In the genomic region with DNA sequence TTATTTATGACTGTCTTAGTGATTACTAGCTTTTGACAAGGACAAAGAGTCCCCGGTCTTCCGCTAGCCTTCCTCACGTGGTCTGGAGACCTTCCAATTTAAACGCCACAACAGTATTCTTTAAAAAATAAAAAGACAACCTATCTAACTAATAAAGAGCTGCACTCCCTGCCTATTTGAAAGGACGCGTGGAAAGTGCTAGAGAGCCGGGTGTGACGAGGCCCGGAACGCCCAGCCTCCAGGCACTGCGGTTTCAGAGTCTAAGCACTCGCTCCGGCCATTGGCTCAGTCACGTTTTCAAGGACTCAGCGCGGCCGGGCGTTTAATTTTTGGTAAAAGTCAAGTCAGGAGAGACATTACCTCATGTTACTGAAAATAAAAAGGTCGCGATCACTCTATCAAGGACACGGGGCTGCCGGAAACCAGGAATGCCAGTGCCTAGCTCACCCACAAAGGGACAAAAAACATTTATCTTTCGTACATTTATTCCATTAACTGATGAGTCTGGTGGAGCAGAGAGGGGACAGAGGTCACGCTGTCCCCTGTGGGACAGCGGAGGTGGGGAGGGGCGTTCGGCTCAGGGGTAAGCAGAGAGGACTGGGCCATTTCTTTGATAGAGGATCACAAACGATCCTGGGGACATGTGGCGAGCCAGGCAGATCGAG, we compare ENCODE assay signal across 8 mouse cellular contexts. TPM values are rescaled to one million over a fixed set of nuclear protein-coding genes. Genes with fewer than 3 reads are reported as not detected.
A peak's percentile ranks its signal among the peaks of the same experiment; 100 is the strongest.
DNase-seq lines count a peak whose midpoint lies in the region; ATAC-seq and TF ChIP-seq lines count a peak whose summit lies in the region.

No protein-coding gene starts in this region.

- no peaks in the 10 kb centered on the region for H3K27me3 ChIP-seq in embryonic facial prominence, embryonic 12.5 days
- no peaks in the 10 kb centered on the region for H3K27me3 ChIP-seq in heart, adult 2 months (ENCODE audit: control insufficient read depth, insufficient read depth, low read length)
- no peaks in the 10 kb centered on the region for H3K27me3 ChIP-seq in kidney, adult 2 months (replicated peaks; ENCODE audit: control insufficient read depth, insufficient read depth, low read length)
- no peaks in the 10 kb centered on the region for H3K27me3 ChIP-seq in liver, adult 2 months (ENCODE audit: control insufficient read depth, insufficient read depth, low read length)

- peak; percentile 52; the same call in 1 of the 2 replicates for TF ChIP-seq EP300 in heart, adult 2 months (IDR thresholded peaks at IDR 0.05; ENCODE audit: insufficient read depth, low read depth, low read length)

- no peaks in the 10 kb centered on the region for H3K79me2 ChIP-seq in heart, adult 2 months (replicated peaks; ENCODE audit: control insufficient read depth, insufficient read depth, low read length)
- H3K79me2 ChIP-seq in liver, adult 2 months (ENCODE audit: control insufficient read depth, insufficient read depth, low read length): peaks cover 8% of the 10 kb centered on the region; the same call in 1 of the 2 replicates

- peaks cover 8% of the 10 kb centered on the region for H3K36me3 ChIP-seq in embryonic facial prominence, embryonic 12.5 days
- peaks cover 19% of the 10 kb centered on the region for H3K36me3 ChIP-seq in heart, adult 2 months (ENCODE audit: control insufficient read depth, insufficient read depth, low read length)
- peaks cover 14% of the 10 kb centered on the region for H3K36me3 ChIP-seq in kidney, adult 2 months (ENCODE audit: control insufficient read depth, insufficient read depth, low read length)
- peaks cover 23% of the 10 kb centered on the region for H3K36me3 ChIP-seq in liver, adult 2 months (ENCODE audit: control insufficient read depth, insufficient read depth, low read length)

- H3K4me2 ChIP-seq in embryonic facial prominence, embryonic 12.5 days (replicated peaks): peak overlapping the region; percentile 66

- TF ChIP-seq POLR2A in heart, adult 2 months (IDR thresholded peaks at IDR 0.05; ENCODE audit: insufficient read depth, low read depth, low read length): peak; percentile 85
- peak; percentile 57 for TF ChIP-seq POLR2A in kidney, adult 2 months (IDR thresholded peaks at IDR 0.05; ENCODE audit: low read depth, low read length)
- peak; percentile 43; the same call in 1 of the 2 replicates for TF ChIP-seq POLR2A in liver, adult 2 months (IDR thresholded peaks at IDR 0.05; ENCODE audit: extremely low read depth, insufficient read depth, low read length)

- whole genome bisulfite sequencing in embryonic facial prominence, embryonic 12.5 days: 2% methylated on average over 30 of the region's 30 CpGs
- WGBS in heart, adult 2 months: under 1% methylated on average over 30 of the region's 30 CpGs
- under 1% methylated on average over 30 of the region's 30 CpGs for WGBS in kidney, adult 2 months
- WGBS in liver, adult 2 months: under 1% methylated on average over 30 of the region's 30 CpGs

- H3K4me3 ChIP-seq in embryonic facial prominence, embryonic 12.5 days: peak overlapping the region; percentile 86
- peak overlapping the region; percentile 69 for H3K4me3 ChIP-seq in heart, adult 2 months
- H3K4me3 ChIP-seq in kidney, adult 2 months (ENCODE audit: insufficient read depth, low read depth, low read length): peak overlapping the region; percentile 69
- H3K4me3 ChIP-seq in liver, adult 2 months (ENCODE audit: insufficient read depth, low read depth, low read length): peak overlapping the region; percentile 64

- peak overlapping the region; percentile 95 for H3K27ac ChIP-seq in embryonic facial prominence, embryonic 12.5 days
- peak overlapping the region; percentile 97 for H3K27ac ChIP-seq in heart, adult 2 months
- H3K27ac ChIP-seq in kidney, adult 2 months (ENCODE audit: insufficient read depth, low read depth, low read length): peak overlapping the region; percentile 96
- H3K27ac ChIP-seq in liver, adult 2 months (replicated peaks; ENCODE audit: insufficient read depth, low read depth, low read length): peak overlapping the region; percentile 93

- peak; percentile 8; the same call in 1 of the 2 replicates for ATAC-seq in embryonic facial prominence, embryonic 12.5 days (ENCODE audit: insufficient number of reproducible peaks, insufficient read depth, low FRiP score, low TSS enrichment)

- peak; percentile 60 to 65 for DNase-seq in left cerebral cortex, adult 18-20 months (ENCODE audit: low spot score in 2 of 2)
- DNase-seq in left cerebral cortex, adult 11 months (ENCODE audit: low spot score): no peak
- peak; percentile 83 to 86 for DNase-seq in heart, adult 2 months
- DNase-seq in kidney, adult 2 months: peak; percentile 93
- peak; percentile 77 for DNase-seq in liver, adult 2 months (ENCODE audit: extremely low read depth, low read depth, low spot score)
- DNase-seq in monocyte, adult 2 months (ENCODE audit: low read depth in 1 of 2, low spot score in 2 of 2): peak; percentile 38 to 53
- peak; percentile 48 to 60 for DNase-seq in spleen, postnatal 14 days (ENCODE audit: low spot score in 2 of 2)

- peaks cover 20% of the 10 kb centered on the region for H3K4me1 ChIP-seq in embryonic facial prominence, embryonic 12.5 days
- H3K4me1 ChIP-seq in heart, adult 2 months (ENCODE audit: control insufficient read depth, insufficient read depth, low read length): peaks cover 10% of the 10 kb centered on the region
- H3K4me1 ChIP-seq in kidney, adult 2 months (ENCODE audit: control insufficient read depth, insufficient read depth, low read length): peaks cover 8% of the 10 kb centered on the region
- H3K4me1 ChIP-seq in liver, adult 2 months (ENCODE audit: control insufficient read depth, insufficient read depth, low read length): peaks cover 8% of the 10 kb centered on the region; the same call in 1 of the 2 replicates

- H3K9ac ChIP-seq in embryonic facial prominence, embryonic 12.5 days: peak overlapping the region; percentile 79
- H3K9ac ChIP-seq in heart, adult 2 months (ENCODE audit: low read depth, low read length): peak overlapping the region; percentile 80
- peak overlapping the region; percentile 83 for H3K9ac ChIP-seq in liver, adult 2 months (ENCODE audit: low read depth, low read length)

- no peaks in the 10 kb centered on the region for H3K9me3 ChIP-seq in embryonic facial prominence, embryonic 12.5 days

- no peak for TF ChIP-seq CTCF in heart, adult 2 months (IDR thresholded peaks at IDR 0.05)
- TF ChIP-seq CTCF in kidney, adult 2 months (conservative IDR thresholded peaks at IDR 0.05; ENCODE audit: insufficient read depth, insufficient read length, low read depth, low read length): no peak
- TF ChIP-seq CTCF in liver, adult 2 months (IDR thresholded peaks at IDR 0.05; ENCODE audit: low read depth, low read length): no peak

- intact Hi-C loops in heart, adult 2 months (cut with DNase I): loop anchor here (1.0 kb wide), 1 partner anchor 16 kb away; no protein-coding TSS in a partner anchor

RNA-seq across cellular contexts. Expression of a gene that starts 0.8 kb away (rescaled TPM):
- total RNA-seq in left cerebral cortex, adult 18-20 months (2021): 1,000 to 10,000 TPM; 2,352 to 2,482 TPM
- 2,550 and 2,595 TPM in 2 replicates for polyA plus RNA-seq in embryonic facial prominence, embryonic 12.5 days (2016; fragmentation: Nextera tagmentation; extraction: Ambion mirVana)
- total RNA-seq in heart, adult 2 months (2021): 1,000 to 10,000 TPM; 1,540 to 1,554 TPM
- polyA plus RNA-seq in heart, adult 2 months (2012; rRNA removed): 2,007 and 3,319 TPM in 2 replicates
- 3,384 and 3,621 TPM in 2 replicates for polyA plus RNA-seq in kidney, adult 2 months (2012; rRNA removed)
- 1,567 and 2,371 TPM in 2 replicates for total RNA-seq in liver, adult 2 months (2014; rRNA removed)
- polyA plus RNA-seq in liver, adult 2 months (2012; rRNA removed): 1,896 and 1,951 TPM in 2 replicates
